Mouse (Mus musculus) c-Kit-positive CD71-positive TER-119-positive erythroid progenitor cells, embryonic 14.5 days (primary cell): ENCODE results near the gene Vangl2.

Experiments
- DNase-seq: peaks from one replicate; pipeline ENCODE4 v3.0.0-alpha.2; 2013; ENCODE audit warnings: low spot score

Gene Vangl2

DNA sequence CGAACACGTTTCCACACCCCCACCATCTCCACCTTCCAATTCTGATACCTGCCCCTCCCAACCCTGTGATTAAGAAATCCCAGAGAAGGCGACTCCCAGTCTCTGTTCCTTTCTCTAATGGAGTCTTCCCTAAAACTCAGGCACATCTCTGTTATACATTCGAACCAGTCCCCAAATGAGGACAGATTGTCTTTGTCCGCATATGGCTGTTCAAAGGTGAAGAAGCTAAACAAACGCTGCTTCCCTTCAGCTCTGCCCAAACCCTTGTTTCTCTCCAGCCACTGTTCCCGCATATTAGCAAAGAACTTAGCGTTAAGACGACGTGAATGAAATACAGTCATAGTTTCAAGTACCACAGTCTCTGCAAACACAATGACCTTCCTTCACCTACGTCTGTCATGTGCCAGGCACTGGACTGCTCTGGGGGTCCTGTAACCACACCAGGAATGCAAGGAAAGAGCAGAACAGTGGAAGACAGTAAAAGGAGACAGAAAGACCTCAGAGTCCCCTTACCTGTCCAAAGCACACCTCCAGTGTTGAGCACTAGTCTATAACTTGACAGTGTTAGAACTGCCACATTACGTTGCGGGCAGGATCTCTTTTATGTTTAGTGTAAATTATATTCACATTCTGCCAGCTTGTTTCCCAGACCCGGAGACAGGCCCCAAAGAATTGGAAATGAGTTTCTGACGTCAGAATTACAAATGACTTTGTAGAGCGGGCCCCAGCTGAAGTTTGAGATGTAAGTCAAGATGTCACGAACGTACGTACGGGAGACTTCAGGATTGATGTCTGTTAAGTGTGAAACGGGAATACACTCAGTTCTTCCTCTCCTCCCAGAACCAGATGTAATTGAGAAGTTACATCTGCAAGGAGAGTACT is at the start of gene Vangl2:
Vangl2 (minus strand) TSS at position 51 of the 882 bp plus-strand sequence.
- no peak for DNase-seq

DNA sequence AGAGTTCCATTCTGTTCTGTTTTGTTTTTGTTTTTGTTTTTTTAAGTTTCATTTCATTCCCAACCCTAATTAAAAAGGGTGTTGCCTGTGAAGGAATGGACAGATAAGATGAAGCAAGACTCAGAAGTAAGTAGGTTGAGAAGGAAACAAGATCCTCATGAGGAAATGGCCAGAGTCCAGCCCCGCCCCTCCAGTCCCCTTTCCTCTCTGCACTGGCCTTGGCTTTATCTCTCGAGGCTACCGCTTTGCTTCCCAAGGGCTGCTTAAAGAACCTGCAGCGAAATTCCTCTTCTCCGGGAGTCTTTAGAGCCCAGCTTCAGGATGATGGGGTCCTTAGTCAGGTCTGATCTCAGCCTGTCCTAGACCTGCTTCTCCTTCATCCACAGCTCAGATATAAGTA is 49.7 kb upstream of the Vangl2 start:
- DNase-seq, result no peak

DNA sequence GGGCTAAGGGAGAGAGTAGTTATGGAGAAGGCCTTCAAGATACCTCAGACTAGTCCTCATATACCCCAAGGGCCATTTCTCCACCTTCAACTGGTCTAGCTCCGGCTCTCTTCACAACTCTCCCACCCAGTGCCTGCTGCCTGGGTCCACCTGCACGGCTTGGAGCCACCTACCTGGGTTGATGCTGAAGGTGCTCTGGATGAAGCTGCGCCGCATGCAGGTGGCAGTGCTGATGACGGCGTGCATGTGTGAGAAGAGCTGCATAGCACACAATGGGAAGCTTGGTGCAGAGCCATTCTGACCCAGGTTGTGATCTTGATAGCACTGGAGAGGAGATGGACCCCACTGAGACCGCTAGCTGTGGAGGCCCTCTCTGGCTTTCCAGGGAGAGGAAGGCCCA is 44.4 kb upstream of the Vangl2 start:
- DNase-seq, result no peak

DNA sequence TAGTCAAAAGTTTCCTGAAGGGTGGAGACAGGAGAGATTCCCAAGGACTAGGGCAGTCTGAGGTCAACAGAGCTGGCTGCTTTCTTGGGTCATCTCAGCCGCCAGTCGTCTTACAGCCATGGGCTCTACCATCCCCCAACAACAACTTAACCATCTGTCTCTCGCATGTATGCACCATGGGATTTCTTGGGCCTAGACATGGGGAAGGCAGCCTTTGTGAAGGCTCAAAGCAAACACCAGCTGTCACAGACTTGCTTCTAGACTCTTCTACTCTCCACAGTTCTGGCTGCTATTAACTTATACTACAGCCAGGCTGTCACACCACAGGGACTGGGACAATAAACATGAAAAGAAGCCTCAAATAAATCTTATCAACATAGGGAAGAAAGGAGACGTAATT is 43.3 kb upstream of the Vangl2 start:
- DNase-seq, result no peak

DNA sequence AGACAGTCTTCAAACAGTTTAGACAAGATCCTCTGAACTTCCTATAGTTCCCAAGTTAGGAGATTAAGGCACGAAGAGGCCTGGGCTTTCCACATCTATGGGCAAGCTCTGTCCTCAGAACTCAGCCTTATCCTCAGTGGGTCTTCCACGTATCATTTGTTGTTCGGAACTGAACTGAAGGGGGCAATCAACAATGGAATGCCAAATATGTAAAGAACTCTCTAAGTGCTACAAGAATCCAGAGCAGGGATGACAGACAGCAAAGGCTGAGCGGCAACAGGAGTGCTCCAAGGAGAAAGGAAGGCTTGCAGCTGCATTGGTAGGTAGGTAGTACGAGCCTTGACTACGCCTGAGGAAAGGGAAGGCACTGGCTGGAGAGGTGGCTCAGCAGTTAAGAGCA is 42.0 kb upstream of the Vangl2 start:
- no peak for DNase-seq

DNA sequence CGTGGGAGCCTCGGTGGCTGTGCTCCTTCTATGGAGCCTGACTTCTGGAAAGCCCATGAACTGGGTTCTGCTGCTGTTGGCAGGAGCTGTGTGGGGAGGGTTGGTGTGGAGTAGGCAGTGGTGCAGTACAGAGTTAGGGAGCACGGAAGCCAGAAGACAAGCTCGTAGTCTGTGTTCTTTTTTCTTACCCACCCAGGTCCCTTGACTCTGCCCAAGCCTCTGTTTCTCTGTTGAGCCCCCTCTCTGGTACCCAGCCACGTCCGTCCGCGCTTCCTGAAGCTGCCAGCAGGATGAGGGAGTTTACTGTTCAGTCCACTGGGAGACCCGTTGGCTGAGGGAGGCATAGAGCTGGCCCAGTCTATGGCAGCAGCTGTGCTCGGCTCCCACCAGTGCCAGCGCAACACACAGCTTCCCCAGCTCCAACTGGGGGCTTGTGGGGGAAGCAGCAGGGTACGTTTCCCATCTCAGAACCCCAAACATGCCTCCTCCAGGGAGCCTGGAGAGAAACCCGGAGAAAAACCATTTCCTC is 36.4 kb upstream of the Vangl2 start:
- DNase-seq, result no peak

DNA sequence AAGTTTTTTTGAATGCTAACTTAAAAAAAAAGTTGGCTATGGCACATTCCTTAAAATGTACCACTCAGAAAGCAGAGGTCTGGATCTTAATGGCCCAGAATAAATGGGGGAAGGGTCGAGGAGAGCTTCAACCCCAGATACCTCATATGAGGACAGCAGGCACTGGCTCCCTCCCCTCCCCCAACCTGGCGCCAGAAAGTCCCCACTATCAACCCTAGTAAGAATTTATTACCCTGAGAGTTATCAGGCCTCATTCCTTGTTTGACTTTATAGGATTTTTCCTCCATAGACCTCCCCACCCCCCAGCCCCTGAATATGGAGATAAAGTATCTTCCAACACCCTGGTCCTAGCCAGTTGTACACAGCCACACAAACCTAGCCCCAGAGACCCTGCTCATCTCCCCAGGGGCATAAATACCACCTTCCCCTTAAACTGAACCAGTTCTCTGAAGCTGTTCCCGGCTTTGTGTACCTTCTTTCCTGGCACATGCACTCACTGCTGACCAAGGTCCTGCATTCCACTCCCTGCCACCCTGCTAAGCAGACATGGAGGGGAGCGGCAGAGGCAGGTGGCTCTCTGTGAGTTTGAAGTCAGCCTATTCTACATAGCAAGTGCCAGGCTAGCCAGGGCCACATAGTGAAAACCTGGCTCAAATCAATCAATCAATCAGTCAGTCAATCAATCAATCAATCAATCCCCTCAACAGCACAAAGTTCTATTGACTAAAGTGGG is 35.2 kb upstream of the Vangl2 start:
- DNase-seq, result no peak

DNA sequence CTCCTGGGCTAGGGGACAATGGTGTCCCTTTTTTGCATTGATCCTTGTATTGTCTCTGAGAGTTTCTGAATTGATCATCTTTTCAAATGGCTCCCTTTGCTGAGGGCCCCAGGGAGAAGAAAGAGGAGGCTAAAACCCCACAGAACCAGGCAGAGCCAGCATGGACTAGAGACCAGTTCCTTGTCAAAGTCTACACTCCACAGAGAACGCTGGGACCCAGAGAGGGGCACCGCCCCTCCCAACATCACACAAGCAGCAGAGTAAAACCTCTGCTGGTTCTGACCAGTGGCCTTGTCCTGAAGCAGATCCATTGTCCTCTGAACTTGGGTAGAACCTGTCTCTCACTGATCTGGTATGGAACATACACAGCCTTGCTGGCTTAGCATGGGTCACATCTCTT is 33.9 kb upstream of the Vangl2 start:
- DNase-seq, result no peak

DNA sequence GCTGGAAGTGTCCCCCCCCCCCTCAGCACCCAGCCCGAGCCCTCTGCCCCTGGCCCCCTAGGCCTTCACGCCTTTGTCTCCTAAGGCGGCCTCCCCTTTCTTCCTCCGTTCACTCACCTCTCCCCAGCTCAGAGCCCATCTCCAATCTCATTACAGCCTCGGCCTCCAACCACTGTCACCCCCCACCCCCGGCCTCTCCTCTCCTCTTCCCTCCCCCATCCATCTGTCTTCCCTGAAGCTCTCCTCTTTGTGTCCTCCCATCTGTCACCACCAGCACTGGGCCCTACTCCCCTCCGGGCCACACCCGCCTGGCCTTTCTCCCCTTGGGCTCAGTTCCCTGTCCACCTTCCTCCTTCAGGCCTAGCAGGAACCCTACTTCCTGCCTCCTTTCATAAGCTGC is 33.0 kb upstream of the Vangl2 start:
- DNase-seq, result no peak

DNA sequence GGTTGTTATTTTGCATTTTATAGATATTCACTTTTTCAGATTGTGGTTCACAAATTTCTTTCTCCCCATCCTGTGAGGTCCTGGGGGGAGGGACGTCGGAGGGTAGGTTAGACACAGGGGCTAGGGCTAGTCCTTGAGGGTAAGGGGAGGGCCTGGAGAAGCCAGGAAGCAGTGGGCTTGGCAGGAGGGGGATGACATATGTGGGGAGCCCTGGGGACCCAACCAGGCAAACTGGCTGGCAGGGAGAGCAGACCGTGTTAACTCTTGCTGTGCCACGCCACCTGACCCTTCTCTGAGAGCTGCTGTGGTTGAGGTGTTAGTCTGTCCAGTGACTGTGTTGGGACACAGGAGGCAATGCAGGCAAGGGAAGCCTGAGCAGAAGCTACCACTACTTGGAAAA is 32.4 kb upstream of the Vangl2 start:
- no peak for DNase-seq

DNA sequence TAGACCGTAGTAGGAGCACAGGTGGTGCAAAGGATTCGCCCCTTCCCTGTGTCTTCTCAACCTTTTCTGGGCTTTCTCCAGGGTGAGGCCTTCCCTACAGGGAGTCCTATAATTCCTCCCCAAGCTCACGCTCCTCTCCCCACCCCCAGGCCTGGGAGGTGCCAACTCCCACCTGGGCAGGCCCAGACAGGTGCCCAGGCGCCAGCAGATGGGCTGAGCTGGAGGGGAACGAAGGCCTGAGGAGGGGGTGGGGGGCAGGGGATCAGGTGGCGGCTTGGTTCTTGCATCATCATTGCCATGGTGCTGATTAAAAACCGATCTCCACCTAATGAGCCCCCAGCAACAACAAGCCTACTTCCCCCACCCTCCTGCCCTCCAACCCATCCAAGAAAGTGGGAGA is 30.6 kb upstream of the Vangl2 start:
- DNase-seq, result no peak

DNA sequence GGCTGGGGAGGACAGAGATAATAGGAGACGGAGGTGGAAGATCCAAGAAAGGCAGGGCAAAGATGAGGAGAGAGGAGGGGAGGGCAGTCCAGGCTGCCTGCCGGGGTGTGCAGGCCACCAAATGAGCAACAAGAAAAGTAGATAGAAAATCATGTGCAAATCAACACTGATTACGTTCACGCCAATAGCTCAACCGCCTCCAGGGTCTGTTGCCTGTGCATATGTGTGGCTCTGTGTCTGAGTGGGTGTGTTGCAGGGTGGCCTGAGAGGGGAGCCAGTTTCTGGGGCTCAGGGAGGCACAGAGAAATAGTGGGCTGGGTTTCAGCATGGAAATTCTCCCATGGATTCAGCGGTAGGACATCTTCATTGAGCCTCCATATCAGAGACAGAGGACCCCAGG is 30.1 kb upstream of the Vangl2 start:
- DNase-seq, result no peak

DNA sequence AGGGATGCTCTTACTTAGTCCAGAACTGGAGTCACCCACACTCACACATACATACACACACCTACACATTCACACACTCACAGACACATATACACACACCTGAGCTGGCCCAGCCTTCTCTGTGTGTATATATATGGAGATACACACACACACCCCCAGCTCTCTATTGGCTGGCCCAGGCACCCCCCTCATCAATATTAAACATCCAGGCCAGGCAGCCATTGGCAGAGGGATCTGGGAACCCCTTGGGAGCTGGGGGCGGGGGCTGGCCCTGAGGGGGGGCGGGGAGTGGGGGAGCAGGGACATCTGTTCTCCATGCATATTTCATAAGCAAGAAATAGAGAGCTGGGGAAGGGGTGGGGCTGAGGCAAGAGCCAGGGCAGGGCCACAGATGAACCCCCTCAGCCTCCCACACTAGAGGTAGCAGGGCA is 29.3 kb upstream of the Vangl2 start, which contains the start of gene Nhlh1:
Nhlh1 (minus strand) TSS at position 83 of the 431 bp plus-strand sequence.
- DNase-seq, result no peak

DNA sequence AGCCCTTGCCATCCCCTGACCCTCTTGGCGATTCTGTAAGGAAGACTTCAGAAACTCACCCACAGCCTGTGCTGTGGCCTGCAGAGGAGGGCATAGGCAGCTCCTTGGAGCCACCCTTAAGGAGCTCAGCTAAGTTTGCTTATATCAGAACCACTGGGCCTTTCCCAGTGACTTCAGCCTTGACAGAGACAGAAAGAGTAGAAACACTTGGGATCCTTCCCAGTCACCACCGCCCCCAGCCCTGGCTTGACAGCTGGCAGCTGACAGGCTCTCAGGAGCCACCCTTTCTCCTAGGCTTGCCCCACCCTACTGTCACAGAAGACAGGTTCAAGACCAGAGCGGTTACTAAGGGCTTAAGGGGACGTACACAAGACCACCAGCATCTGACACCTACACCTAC is 28.0 kb upstream of the Vangl2 start:
- DNase-seq, result no peak

DNA sequence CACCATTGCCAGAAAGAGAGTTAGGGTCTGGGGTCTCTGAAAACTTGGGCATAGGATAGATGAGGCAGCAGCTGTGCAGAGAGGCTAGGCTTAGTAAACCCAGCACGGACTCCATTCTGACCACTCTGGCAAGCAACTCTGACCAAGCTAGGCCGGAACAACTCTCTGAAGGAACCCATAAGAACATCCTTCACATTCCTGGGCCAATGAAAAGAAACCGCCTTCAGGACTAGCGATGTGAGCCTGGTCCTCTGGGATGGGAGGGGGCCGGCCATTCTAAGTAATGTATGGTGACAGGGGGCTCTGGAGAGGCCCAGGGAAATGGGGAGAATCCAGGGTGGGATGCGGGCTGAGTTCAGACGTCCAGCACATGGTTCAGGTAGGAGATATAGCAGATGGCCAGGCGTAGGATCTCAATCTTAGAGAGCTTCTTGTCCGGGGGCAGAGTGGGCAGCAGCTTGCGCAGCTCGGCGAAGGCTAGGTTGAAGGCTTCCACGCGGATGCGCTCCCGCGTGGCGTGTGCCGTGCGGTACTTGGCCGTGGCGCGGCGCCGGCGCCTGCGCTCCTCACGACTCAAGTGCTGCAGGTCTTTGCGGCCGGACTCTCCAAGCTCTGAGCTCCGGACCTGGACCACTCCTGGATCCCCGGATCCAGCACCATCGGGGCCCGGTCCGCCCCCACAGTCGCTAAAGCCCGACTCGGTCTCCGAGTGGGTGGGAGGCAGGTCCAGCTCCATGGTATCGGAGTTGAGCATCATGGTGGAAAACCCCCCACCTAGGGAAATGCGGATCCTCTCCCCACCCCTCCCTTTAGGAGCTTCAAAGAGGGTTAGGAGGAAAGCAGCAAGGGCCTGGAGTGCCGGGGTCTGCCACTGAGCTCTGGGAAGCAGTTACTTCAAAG is 25.5 kb upstream of the Vangl2 start:
- no peak for DNase-seq

DNA sequence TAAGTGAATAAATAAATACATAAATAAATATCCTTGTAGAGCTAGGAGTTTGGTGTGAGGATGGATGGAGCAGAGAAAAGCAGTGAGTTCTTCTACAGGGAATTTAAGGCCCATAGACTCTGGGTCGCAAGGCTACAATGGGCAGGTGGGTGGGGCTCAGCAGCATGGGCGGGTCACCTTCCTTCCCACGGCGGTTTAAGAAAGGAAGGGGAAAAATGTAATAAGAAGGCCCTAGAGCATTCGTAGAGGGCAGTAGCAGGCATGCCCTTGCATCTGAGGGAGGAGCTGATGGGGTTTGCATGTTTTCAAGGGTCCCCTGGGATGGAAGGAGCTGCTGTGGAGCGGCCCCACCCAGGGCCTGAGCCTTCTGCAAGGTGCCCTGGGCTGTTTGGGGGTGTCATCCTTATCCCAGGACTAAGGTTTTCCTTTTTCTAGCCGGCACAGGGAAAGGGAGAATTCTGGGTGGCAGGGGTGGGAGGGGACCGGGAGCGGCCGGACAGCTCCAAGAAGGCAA is 24.6 kb upstream of the Vangl2 start:
- no peak for DNase-seq

DNA sequence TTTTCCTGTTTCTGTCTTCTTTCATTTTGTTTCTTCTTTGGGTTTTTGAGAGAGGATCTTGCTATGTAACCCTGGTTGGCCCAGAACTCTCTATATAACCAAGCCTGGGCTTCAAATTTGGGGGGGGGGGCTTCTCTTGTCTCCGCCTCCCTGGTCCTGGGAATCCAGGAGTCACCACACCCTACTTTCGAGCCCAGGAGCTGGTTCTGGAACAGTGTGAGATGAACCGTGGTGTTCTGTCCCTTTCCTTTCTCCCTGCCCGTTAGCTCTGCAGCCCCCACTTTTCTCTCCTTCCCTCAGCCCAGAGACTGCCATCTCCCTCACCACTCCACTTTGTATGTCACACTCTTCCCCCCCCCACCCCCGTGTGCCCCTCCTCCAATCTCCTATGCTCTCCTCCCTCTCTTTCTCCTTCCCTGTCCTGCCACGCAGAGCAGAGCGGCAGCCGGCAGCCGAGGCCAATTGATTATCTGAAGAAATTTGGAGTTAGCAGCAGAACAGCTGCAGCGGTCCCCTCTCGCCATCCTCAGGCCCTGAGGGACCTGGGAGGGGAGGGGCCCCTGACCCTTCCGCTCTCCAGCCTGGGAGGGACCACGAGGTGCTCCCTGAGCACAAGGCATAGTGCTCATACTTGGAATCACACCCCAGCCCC is 21.0 kb upstream of the Vangl2 start:
- DNase-seq, result no peak

DNA sequence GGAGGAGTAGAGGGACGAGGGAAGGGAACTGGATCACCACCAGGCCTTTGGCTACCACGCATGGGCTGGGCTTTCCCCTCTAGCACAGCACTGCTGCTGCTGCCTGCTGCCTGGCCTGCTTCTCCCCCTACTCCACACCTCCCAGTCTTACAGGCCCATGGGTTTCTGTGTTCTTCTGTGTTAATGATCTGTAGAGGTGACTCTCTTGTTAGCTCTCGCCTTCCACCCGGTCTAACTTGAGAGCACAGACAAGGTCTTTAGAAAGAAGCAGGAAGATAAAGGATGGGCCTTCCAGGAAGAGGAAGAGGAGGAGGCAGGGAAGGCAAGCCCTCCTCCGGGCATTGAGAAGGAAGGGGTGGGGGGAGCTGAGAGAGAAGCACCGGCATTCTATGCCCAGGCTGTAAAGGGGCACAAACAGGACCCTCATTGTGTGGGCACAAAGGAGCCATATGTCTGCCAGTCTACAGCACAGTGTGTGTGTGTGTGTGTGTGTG is 20.0 kb upstream of the Vangl2 start:
- no peak for DNase-seq

DNA sequence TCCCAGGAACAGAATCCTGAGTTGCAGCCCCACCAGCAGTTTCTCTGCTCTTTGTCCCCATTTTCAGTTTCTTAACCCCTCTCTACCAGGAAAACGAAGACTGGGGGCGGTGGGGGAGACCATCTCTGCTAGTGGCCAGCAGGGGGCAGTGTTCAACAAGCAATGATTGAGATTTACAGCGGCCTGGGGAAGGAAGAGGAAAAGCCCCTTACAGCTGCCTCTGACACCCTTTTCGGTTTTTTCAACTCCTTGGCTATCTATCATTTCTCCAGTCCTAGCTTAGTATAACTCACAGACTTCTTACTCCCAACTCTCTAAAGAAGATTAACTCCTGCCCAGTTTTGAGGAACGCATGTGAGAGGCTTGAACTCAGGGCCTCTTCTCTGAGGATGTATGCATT is 18.7 kb upstream of the Vangl2 start:
- peak; percentile 70 for DNase-seq

DNA sequence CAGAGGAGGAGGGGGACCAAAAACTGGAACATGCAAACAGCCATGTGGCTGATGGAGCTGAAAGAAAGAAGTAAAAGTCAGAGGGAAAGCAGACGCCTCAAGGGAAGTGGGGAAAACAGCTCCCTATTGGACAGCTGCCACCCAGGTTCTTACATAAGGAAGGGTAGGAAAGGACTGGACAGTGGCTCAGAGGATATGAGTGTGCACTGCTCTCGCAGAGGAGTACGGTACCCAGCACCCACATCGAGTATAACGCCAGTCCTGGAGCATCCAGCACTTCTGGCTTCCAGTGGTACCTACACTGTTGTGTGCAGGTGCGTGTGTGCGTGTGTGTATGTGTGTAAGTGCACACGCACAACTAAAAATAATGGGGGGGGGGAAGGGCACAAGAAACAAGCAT is 18.2 kb upstream of the Vangl2 start:
- no peak for DNase-seq

DNA sequence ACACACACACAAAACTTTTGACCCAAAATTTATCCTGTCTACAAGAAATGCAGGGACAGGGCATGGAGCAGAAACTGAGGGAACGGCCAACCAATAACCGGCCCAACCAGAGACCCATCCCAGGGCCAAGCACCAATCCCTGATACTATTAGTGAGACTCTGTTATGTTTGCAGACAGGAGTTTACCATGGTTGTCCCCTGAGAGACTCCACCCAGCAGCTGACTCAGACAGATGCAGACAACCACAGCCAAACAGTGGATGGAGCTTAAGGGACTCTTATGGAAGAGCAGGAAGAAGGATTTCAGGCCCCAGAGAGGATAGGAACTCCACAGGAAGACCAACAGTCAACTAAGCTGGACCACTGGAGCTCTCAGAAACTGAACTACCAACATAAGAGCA is 1.7 kb upstream of the Vangl2 start:
- DNase-seq, result no peak
